Mouse (Mus musculus): ENCODE measurements at regions not wholly inside any gene's neighbourhood (a gene's known extent, or its start where the extent isn't known, plus 50 kb on each side); places are given as distances from the start of the nearest gene placed in this dataset.

GRCm38 (mm10) chr13:44059436-44059835, 274.9 kb downstream of the Cd83 start:
- 20% methylated on average over 8 of the region's 8 CpGs for WGBS
- Histone ChIP-seq H3K4me1 (ENCODE audit: control insufficient read depth, insufficient read depth, insufficient read length, low read length) (peaks cover 12% of the 10 kb centered on the region), H3K27ac (ENCODE audit: insufficient read depth, low read depth, low read length) (no peak overlapping the region), H3K27me3 (ENCODE audit: control insufficient read depth, insufficient read depth, low read length) (no peaks in the 10 kb centered on the region), H3K4me3 (ENCODE audit: low read depth, low read length) (no peak overlapping the region), H3K36me3 (ENCODE audit: control insufficient read depth, insufficient read depth, low read length) (no peaks in the 10 kb centered on the region)
- TF ChIP-seq POLR2A (IDR thresholded peaks at IDR 0.05; ENCODE audit: low read depth, low read length) (no peak), CTCF (IDR thresholded peaks at IDR 0.05; ENCODE audit: extremely low read depth, insufficient read length, insufficient replicate concordance, low read depth, low read length) (no peak)

GRCm38 (mm10) chr13:44061286-44061685, 276.7 kb downstream of the Cd83 start:
- H3K27me3 ChIP-seq (ENCODE audit: control insufficient read depth, insufficient read depth, low read length): no peaks in the 10 kb centered on the region
- no peak overlapping the region for H3K4me3 ChIP-seq (ENCODE audit: low read depth, low read length)
- TF ChIP-seq POLR2A (IDR thresholded peaks at IDR 0.05; ENCODE audit: low read depth, low read length): no peak
- TF ChIP-seq CTCF (IDR thresholded peaks at IDR 0.05; ENCODE audit: extremely low read depth, insufficient read length, insufficient replicate concordance, low read depth, low read length): no peak
- H3K36me3 ChIP-seq (ENCODE audit: control insufficient read depth, insufficient read depth, low read length): no peaks in the 10 kb centered on the region
- peaks cover 15% of the 10 kb centered on the region for H3K4me1 ChIP-seq (ENCODE audit: control insufficient read depth, insufficient read depth, insufficient read length, low read length)
- no peak overlapping the region for H3K27ac ChIP-seq (ENCODE audit: insufficient read depth, low read depth, low read length)
- 70% methylated on average over 4 of the region's 4 CpGs for WGBS

- Histone ChIP-seq H3K27me3 (ENCODE audit: control insufficient read depth, insufficient read depth, low read length) (no peaks in the 10 kb centered on the region), H3K4me3 (ENCODE audit: low read depth, low read length) (no peak overlapping the region), H3K27ac (ENCODE audit: insufficient read depth, low read depth, low read length) (no peak overlapping the region), H3K36me3 (ENCODE audit: control insufficient read depth, insufficient read depth, low read length) (no peaks in the 10 kb centered on the region), H3K4me1 (ENCODE audit: control insufficient read depth, insufficient read depth, insufficient read length, low read length) (peaks cover 21% of the 10 kb centered on the region)
- WGBS: 34% methylated on average over 7 of the region's 7 CpGs
- TF ChIP-seq CTCF (IDR thresholded peaks at IDR 0.05; ENCODE audit: extremely low read depth, insufficient read length, insufficient replicate concordance, low read depth, low read length) (no peak), POLR2A (IDR thresholded peaks at IDR 0.05; ENCODE audit: low read depth, low read length) (no peak)
Measured at GRCm38 (mm10) chr13:44061721-44062300, 277.2 kb downstream of the Cd83 start.

GRCm38 (mm10) chr13:44063317-44063716, 278.7 kb downstream of the Cd83 start:
- H3K4me3 ChIP-seq (ENCODE audit: low read depth, low read length): no peak overlapping the region
- no peak overlapping the region for H3K27ac ChIP-seq (ENCODE audit: insufficient read depth, low read depth, low read length)
- H3K27me3 ChIP-seq (ENCODE audit: control insufficient read depth, insufficient read depth, low read length): no peaks in the 10 kb centered on the region
- H3K36me3 ChIP-seq (ENCODE audit: control insufficient read depth, insufficient read depth, low read length): no peaks in the 10 kb centered on the region
- WGBS: 78% methylated on average over 8 of the region's 8 CpGs
- peaks cover 24% of the 10 kb centered on the region for H3K4me1 ChIP-seq (ENCODE audit: control insufficient read depth, insufficient read depth, insufficient read length, low read length)
- TF ChIP-seq CTCF (IDR thresholded peaks at IDR 0.05; ENCODE audit: extremely low read depth, insufficient read length, insufficient replicate concordance, low read depth, low read length): no peak
- no peak for TF ChIP-seq POLR2A (IDR thresholded peaks at IDR 0.05; ENCODE audit: low read depth, low read length)

GRCm38 (mm10) chr13:44064026-44064425, 279.5 kb downstream of the Cd83 start:
- H3K27ac ChIP-seq (ENCODE audit: insufficient read depth, low read depth, low read length): no peak overlapping the region
- no peak overlapping the region for H3K4me3 ChIP-seq (ENCODE audit: low read depth, low read length)
- TF ChIP-seq CTCF (IDR thresholded peaks at IDR 0.05; ENCODE audit: extremely low read depth, insufficient read length, insufficient replicate concordance, low read depth, low read length) (no peak), POLR2A (IDR thresholded peaks at IDR 0.05; ENCODE audit: low read depth, low read length) (no peak)
- 91% methylated on average over 3 of the region's 3 CpGs for WGBS
- H3K27me3 ChIP-seq (ENCODE audit: control insufficient read depth, insufficient read depth, low read length): no peaks in the 10 kb centered on the region
- H3K36me3 ChIP-seq (ENCODE audit: control insufficient read depth, insufficient read depth, low read length): no peaks in the 10 kb centered on the region
- peaks cover 24% of the 10 kb centered on the region for H3K4me1 ChIP-seq (ENCODE audit: control insufficient read depth, insufficient read depth, insufficient read length, low read length)

GRCm38 (mm10) chr13:44065741-44066185, 281.2 kb downstream of the Cd83 start:
- H3K4me1 ChIP-seq (ENCODE audit: control insufficient read depth, insufficient read depth, insufficient read length, low read length): peaks cover 20% of the 10 kb centered on the region
- peak overlapping the region; percentile 69 for H3K27ac ChIP-seq (ENCODE audit: insufficient read depth, low read depth, low read length)

GRCm38 (mm10) chr13:44067244-44067643, 282.7 kb downstream of the Cd83 start:
- 96% methylated on average over 2 of the region's 2 CpGs for WGBS

More at GRCm38 (mm10) chr13:44065741-44066185, 281.2 kb downstream of the Cd83 start:
- Histone ChIP-seq H3K36me3 (ENCODE audit: control insufficient read depth, insufficient read depth, low read length) (no peaks in the 10 kb centered on the region), H3K4me3 (ENCODE audit: low read depth, low read length) (no peak overlapping the region), H3K27me3 (ENCODE audit: control insufficient read depth, insufficient read depth, low read length) (no peaks in the 10 kb centered on the region)
- TF ChIP-seq CTCF (IDR thresholded peaks at IDR 0.05; ENCODE audit: extremely low read depth, insufficient read length, insufficient replicate concordance, low read depth, low read length) (no peak), POLR2A (IDR thresholded peaks at IDR 0.05; ENCODE audit: low read depth, low read length) (no peak)
- WGBS: 3% methylated on average over 13 of the region's 13 CpGs

More at GRCm38 (mm10) chr13:44067244-44067643, 282.7 kb downstream of the Cd83 start:
- no peaks in the 10 kb centered on the region for H3K27me3 ChIP-seq (ENCODE audit: control insufficient read depth, insufficient read depth, low read length)
- peaks cover 20% of the 10 kb centered on the region for H3K4me1 ChIP-seq (ENCODE audit: control insufficient read depth, insufficient read depth, insufficient read length, low read length)
- no peak overlapping the region for H3K4me3 ChIP-seq (ENCODE audit: low read depth, low read length)
- no peak for TF ChIP-seq POLR2A (IDR thresholded peaks at IDR 0.05; ENCODE audit: low read depth, low read length)
- TF ChIP-seq CTCF (IDR thresholded peaks at IDR 0.05; ENCODE audit: extremely low read depth, insufficient read length, insufficient replicate concordance, low read depth, low read length): no peak
- H3K36me3 ChIP-seq (ENCODE audit: control insufficient read depth, insufficient read depth, low read length): no peaks in the 10 kb centered on the region
- H3K27ac ChIP-seq (ENCODE audit: insufficient read depth, low read depth, low read length): no peak overlapping the region

Measured in small intestine, adult 2 months (tissue).